Mouse (Mus musculus): ENCODE data around the gene Kntc1.
"Not testable (repeated sequence)": the region's sequence is repeated elsewhere in the genome, so short reads cannot be mapped to it uniquely, and the experiment has no call there.

The Kntc1 gene

GRCm38 (mm10) chr5:123749065-123750064 lies at the start of gene Kntc1, which contains the start of gene Rsrc2:
Gene Kntc1 (plus strand): TSS chr5:123749716.
Gene Rsrc2 (minus strand): TSS chr5:123749414.
- DNase-seq (ENCODE audit: low read depth, low spot score) = peak; percentile 98

GRCm38 (mm10) chr5:123700625-123701024 lies 48.9 kb upstream of the Kntc1 start:
- no peak for DNase-seq (ENCODE audit: low read depth, low spot score)

GRCm38 (mm10) chr5:123708598-123708997 lies 40.9 kb upstream of the Kntc1 start:
- DNase-seq (ENCODE audit: low read depth, low spot score) = no peak

- no peak for DNase-seq (ENCODE audit: low read depth, low spot score)
Measured at GRCm38 (mm10) chr5:123709571-123709970, 39.9 kb upstream of the Kntc1 start.

- DNase-seq (ENCODE audit: low read depth, low spot score) = no peak
Measured at GRCm38 (mm10) chr5:123713782-123714181, 35.7 kb upstream of the Kntc1 start.

- DNase-seq (ENCODE audit: low read depth, low spot score) = no peak
Measured at GRCm38 (mm10) chr5:123714622-123715021, 34.9 kb upstream of the Kntc1 start.

GRCm38 (mm10) chr5:123720328-123721311 lies 28.9 kb upstream of the Kntc1 start, which contains the start of gene Zcchc8:
Gene Zcchc8 (minus strand): TSS chr5:123721100.
- DNase-seq (ENCODE audit: low read depth, low spot score) = peak; percentile 94

- DNase-seq (ENCODE audit: low read depth, low spot score) = not testable (repeated sequence)
Measured at GRCm38 (mm10) chr5:123723816-123724215, 25.7 kb upstream of the Kntc1 start.

GRCm38 (mm10) chr5:123730981-123731380 lies 18.5 kb upstream of the Kntc1 start:
- DNase-seq (ENCODE audit: low read depth, low spot score) = no peak

GRCm38 (mm10) chr5:123744358-123744757 lies 5.2 kb upstream of the Kntc1 start:
- DNase-seq (ENCODE audit: low read depth, low spot score) = no peak

GRCm38 (mm10) chr5:123746253-123746652 lies 3.3 kb upstream of the Kntc1 start:
- DNase-seq (ENCODE audit: low read depth, low spot score) = no peak

GRCm38 (mm10) chr5:123747604-123748003 lies 1.9 kb upstream of the Kntc1 start:
- DNase-seq (ENCODE audit: low read depth, low spot score) = peak; percentile 46

GRCm38 (mm10) chr5:123748339-123749064 lies 1.0 kb upstream of the Kntc1 start:
- no peak for DNase-seq (ENCODE audit: low read depth, low spot score)

- DNase-seq (ENCODE audit: low read depth, low spot score) = no peak
Measured at GRCm38 (mm10) chr5:123765506-123765905, 16.0 kb downstream of the Kntc1 start.

- not testable (repeated sequence) for DNase-seq (ENCODE audit: low read depth, low spot score)
Measured at GRCm38 (mm10) chr5:123766455-123766854, 16.9 kb downstream of the Kntc1 start.

- no peak for DNase-seq (ENCODE audit: low read depth, low spot score)
Measured at GRCm38 (mm10) chr5:123773441-123773840, 23.9 kb downstream of the Kntc1 start.

- DNase-seq (ENCODE audit: low read depth, low spot score) = no peak
Measured at GRCm38 (mm10) chr5:123780716-123781115, 31.2 kb downstream of the Kntc1 start.

- DNase-seq (ENCODE audit: low read depth, low spot score) = no peak
Measured at GRCm38 (mm10) chr5:123781864-123782263, 32.3 kb downstream of the Kntc1 start.

GRCm38 (mm10) chr5:123788976-123789375 lies 39.5 kb downstream of the Kntc1 start:
- DNase-seq (ENCODE audit: low read depth, low spot score) = no peak

- no peak for DNase-seq (ENCODE audit: low read depth, low spot score)
Measured at GRCm38 (mm10) chr5:123793081-123793480, 43.6 kb downstream of the Kntc1 start.

GRCm38 (mm10) chr5:123806334-123806733 lies 56.8 kb downstream of the Kntc1 start:
- no peak for DNase-seq (ENCODE audit: low read depth, low spot score)
